Mouse (Mus musculus) heart, embryonic 12.5 days (tissue): Measurements from ENCODE around the gene Lypd5. TPM values are rescaled to one million over a fixed set of nuclear protein-coding genes. Genes with fewer than 3 reads are reported as not detected.

Source experiments
- ATAC-seq: fragments of 200-750 bp; cut with Nextera tagmentation; 2 replicates; pipeline ENCODE4 v1.8.0; 2017; ENCODE audit warnings: moderate TSS enrichment, moderate library complexity; ENCODE audit not compliant: insufficient number of reproducible peaks, low FRiP score
- H3K27ac ChIP-seq: fragments of 300-500 bp; sonication (generic); 2 replicates; pipeline ENCODE4 v1.5.1; 2016; ENCODE audit warnings: mild to moderate bottlenecking, moderate library complexity; ENCODE audit not compliant: poor library complexity, severe bottlenecking
- H3K27me3 ChIP-seq: fragments of 300-500 bp; sonication (generic); replicated peaks from 2 replicates; pipeline ENCODE4 v1.6.1; 2016; ENCODE audit warnings: mild to moderate bottlenecking, moderate library complexity
- H3K36me3 ChIP-seq: fragments of 300-500 bp; sonication (generic); 2 replicates; pipeline ENCODE4 v1.6.1; 2016; ENCODE audit warnings: mild to moderate bottlenecking, moderate library complexity
- H3K4me1 ChIP-seq: fragments of 300-500 bp; sonication (generic); replicated peaks from 2 replicates; pipeline ENCODE4 v1.6.1; 2016; ENCODE audit warnings: mild to moderate bottlenecking
- H3K4me2 ChIP-seq: fragments of 300-500 bp; sonication (generic); 2 replicates; pipeline ENCODE4 v1.6.1; 2016; ENCODE audit warnings: mild to moderate bottlenecking, moderate library complexity
- H3K4me3 ChIP-seq: fragments of 300-500 bp; sonication (generic); 2 replicates; pipeline ENCODE4 v1.5.1; 2016; ENCODE audit warnings: mild to moderate bottlenecking
- H3K9ac ChIP-seq: fragments of 300-500 bp; sonication (generic); 2 replicates; pipeline ENCODE4 v1.6.1; 2016; ENCODE audit warnings: mild to moderate bottlenecking, moderate library complexity
- H3K9me3 ChIP-seq: fragments of 300-500 bp; sonication (generic); replicated peaks from 2 replicates; pipeline ENCODE4 v1.6.1; 2016; ENCODE audit warnings: mild to moderate bottlenecking, moderate library complexity
- WGBS: fragments of 180-500 bp; shearing (Covaris S2); methylation state at CpG from one replicate; pipeline ENCODE4 v1.1.7; 2016; 5-methylcytosine and 5-hydroxymethylcytosine counted together
- polyA plus RNA-seq: library from polyadenylated mRNA; unstranded; fragments of >200 nt; fragmentation: Nextera tagmentation; extraction: Ambion mirVana; gene quantifications from 2 replicates; pipeline ENCODE4 v1.2.1, GENCODE M21; 2016

Gene Lypd5
- polyA plus RNA-seq, result not detected in 2 replicates

- no peak for ATAC-seq
- Histone ChIP-seq H3K9ac (no peak within 1 kb of the TSS), H3K4me3 (no peak within 1 kb of the TSS), H3K36me3 (no peaks in the 10 kb centered on the region), H3K4me2 (no peak within 1 kb of the TSS), H3K9me3 (no peaks in the 10 kb centered on the region; the same call in 1 of the 2 replicates), H3K27me3 (peaks cover 29% of the 10 kb centered on the region), H3K4me1 (no peaks in the 10 kb centered on the region), H3K27ac (no peak within 1 kb of the TSS)
- 36% methylated on average over 6 of the region's 6 CpGs for WGBS
Measured at GRCm38 (mm10) chr7:24348896-24349295, at the start of gene Lypd5. Gene Lypd5 (plus strand): TSS chr7:24349196.

- no peaks in the 10 kb centered on the region for H3K9me3 ChIP-seq
- H3K27me3 ChIP-seq, result no peaks in the 10 kb centered on the region
- peaks cover 11% of the 10 kb centered on the region for H3K4me1 ChIP-seq
- H3K36me3 ChIP-seq, result peaks cover 49% of the 10 kb centered on the region
- no peak for ATAC-seq
- WGBS, result under 1% methylated on average over 18 of the region's 18 CpGs
- peak overlapping the region; percentile 81 for H3K4me3 ChIP-seq
- peak overlapping the region; percentile 99 for H3K4me2 ChIP-seq
- H3K27ac ChIP-seq, result peak overlapping the region; percentile 36; the same call in 1 of the 2 replicates
- peak overlapping the region; percentile 72 for H3K9ac ChIP-seq
Measured at GRCm38 (mm10) chr7:24299823-24300481, 49.0 kb upstream of the Lypd5 start.

- H3K9ac ChIP-seq, result peak within 1 kb of the TSS; percentile 51; the same call in 1 of the 2 replicates
- H3K4me3 ChIP-seq, result peak within 1 kb of the TSS; percentile 81
- H3K9me3 ChIP-seq, result no peaks in the 10 kb centered on the region
- no peaks in the 10 kb centered on the region for H3K27me3 ChIP-seq
- peak within 1 kb of the TSS; percentile 99 for H3K4me2 ChIP-seq
- peaks cover 42% of the 10 kb centered on the region for H3K36me3 ChIP-seq
- peak; percentile 66; the same call in 1 of the 2 replicates for ATAC-seq
- H3K27ac ChIP-seq, result no peak within 1 kb of the TSS; the same call in 1 of the 2 replicates
- H3K4me1 ChIP-seq, result peaks cover 11% of the 10 kb centered on the region
- under 1% methylated on average over 13 of the region's 13 CpGs for WGBS
Measured at GRCm38 (mm10) chr7:24300771-24301282, 48.2 kb upstream of the Lypd5 start, which contains the start of gene Zfp61. Gene Zfp61 (minus strand): TSS chr7:24301232.

GRCm38 (mm10) chr7:24315726-24316566 lies 33.0 kb upstream of the Lypd5 start:
- Histone ChIP-seq H3K27ac (no peak overlapping the region), H3K27me3 (no peaks in the 10 kb centered on the region; the same call in 1 of the 2 replicates), H3K36me3 (peaks cover 15% of the 10 kb centered on the region), H3K4me3 (peak overlapping the region; percentile 56), H3K9ac (peak overlapping the region; percentile 80), H3K9me3 (no peaks in the 10 kb centered on the region), H3K4me1 (peaks cover 6% of the 10 kb centered on the region; the same call in 1 of the 2 replicates), H3K4me2 (peak overlapping the region; percentile 80)
- ATAC-seq, result peak; percentile 49; the same call in 1 of the 2 replicates
- 28% methylated on average over 29 of the region's 29 CpGs for WGBS

- H3K4me3 ChIP-seq, result peak within 1 kb of the TSS; percentile 56
- H3K27ac ChIP-seq, result peak within 1 kb of the TSS; percentile 71
- H3K4me1 ChIP-seq, result peaks cover 6% of the 10 kb centered on the region; the same call in 1 of the 2 replicates
- peak within 1 kb of the TSS; percentile 80 for H3K9ac ChIP-seq
- no peaks in the 10 kb centered on the region; the same call in 1 of the 2 replicates for H3K27me3 ChIP-seq
- peak; percentile 93 for ATAC-seq
- WGBS, result 1% methylated on average over 33 of the region's 33 CpGs
- H3K4me2 ChIP-seq, result peak within 1 kb of the TSS; percentile 80
- H3K36me3 ChIP-seq, result peaks cover 8% of the 10 kb centered on the region
- H3K9me3 ChIP-seq, result no peaks in the 10 kb centered on the region
Measured at GRCm38 (mm10) chr7:24316567-24317092, 32.4 kb upstream of the Lypd5 start, which contains the start of gene Zfp94. Gene Zfp94 (minus strand): TSS chr7:24316666.

- no peak overlapping the region for H3K4me2 ChIP-seq
- no peak overlapping the region for H3K27ac ChIP-seq
- peaks cover 7% of the 10 kb centered on the region for H3K9me3 ChIP-seq
- no peaks in the 10 kb centered on the region for H3K36me3 ChIP-seq
- no peak overlapping the region for H3K9ac ChIP-seq
- no peak for ATAC-seq
- H3K27me3 ChIP-seq, result no peaks in the 10 kb centered on the region; the same call in 1 of the 2 replicates
- H3K4me1 ChIP-seq, result peaks cover 6% of the 10 kb centered on the region; the same call in 1 of the 2 replicates
- no peak overlapping the region for H3K4me3 ChIP-seq
- 64% methylated on average over 6 of the region's 6 CpGs for WGBS
Measured at GRCm38 (mm10) chr7:24318942-24319341, 30.1 kb upstream of the Lypd5 start.

GRCm38 (mm10) chr7:24322593-24322992 lies 26.4 kb upstream of the Lypd5 start:
- Histone ChIP-seq H3K9ac (no peak overlapping the region), H3K4me2 (no peak overlapping the region), H3K4me3 (no peak overlapping the region), H3K36me3 (no peaks in the 10 kb centered on the region), H3K27ac (no peak overlapping the region), H3K9me3 (peaks cover 17% of the 10 kb centered on the region), H3K27me3 (peaks cover 6% of the 10 kb centered on the region), H3K4me1 (no peaks in the 10 kb centered on the region)
- WGBS, result 68% methylated on average over 4 of the region's 4 CpGs
- no peak for ATAC-seq

GRCm38 (mm10) chr7:24325197-24325596 lies 23.8 kb upstream of the Lypd5 start:
- no peak for ATAC-seq
- peaks cover 17% of the 10 kb centered on the region for H3K9me3 ChIP-seq
- no peak overlapping the region for H3K27ac ChIP-seq
- H3K4me2 ChIP-seq, result peak overlapping the region; percentile 69; the same call in 1 of the 2 replicates
- peaks cover 6% of the 10 kb centered on the region for H3K27me3 ChIP-seq
- H3K9ac ChIP-seq, result no peak overlapping the region
- H3K4me3 ChIP-seq, result no peak overlapping the region
- H3K4me1 ChIP-seq, result no peaks in the 10 kb centered on the region
- WGBS, result 83% methylated on average over 6 of the region's 6 CpGs
- no peaks in the 10 kb centered on the region for H3K36me3 ChIP-seq

GRCm38 (mm10) chr7:24325675-24326128 lies 23.3 kb upstream of the Lypd5 start:
- Histone ChIP-seq H3K4me2 (peak overlapping the region; percentile 69), H3K9ac (peak overlapping the region; percentile 44; the same call in 1 of the 2 replicates), H3K27me3 (peaks cover 6% of the 10 kb centered on the region), H3K36me3 (no peaks in the 10 kb centered on the region), H3K27ac (no peak overlapping the region), H3K9me3 (peaks cover 17% of the 10 kb centered on the region), H3K4me3 (peak overlapping the region; percentile 43), H3K4me1 (no peaks in the 10 kb centered on the region)
- ATAC-seq, result no peak
- 5% methylated on average over 13 of the region's 13 CpGs for WGBS

- no peaks in the 10 kb centered on the region for H3K4me1 ChIP-seq
- H3K4me3 ChIP-seq, result peak overlapping the region; percentile 43
- peaks cover 17% of the 10 kb centered on the region for H3K9me3 ChIP-seq
- H3K27ac ChIP-seq, result no peak overlapping the region
- H3K9ac ChIP-seq, result no peak overlapping the region; the same call in 1 of the 2 replicates
- no peaks in the 10 kb centered on the region for H3K36me3 ChIP-seq
- no peak for ATAC-seq
- H3K27me3 ChIP-seq, result peaks cover 6% of the 10 kb centered on the region
- 49% methylated on average over 20 of the region's 20 CpGs for WGBS
- peak overlapping the region; percentile 69 for H3K4me2 ChIP-seq
Measured at GRCm38 (mm10) chr7:24326273-24327135, 22.5 kb upstream of the Lypd5 start.
